Mouse (Mus musculus): Measurements from ENCODE around the gene Kank2. TPM values are rescaled to one million over a fixed set of nuclear protein-coding genes. Genes with fewer than 3 reads are reported as not detected.

Kank2 gene
- polyA plus RNA-seq, 1 experiment from 2014 or later, result 16.4 TPM

- H3K4me1 ChIP-seq (ENCODE audit: insufficient read depth), result peaks cover 13% of the 10 kb centered on the region; the same call in 1 of the 2 replicates
- ATAC-seq (ENCODE audit: insufficient read depth) (peak; percentile 96), DNase-seq (peak; percentile 98)
- peaks cover 21% of the 10 kb centered on the region for H3K36me3 ChIP-seq (ENCODE audit: insufficient read depth)
- peak within 1 kb of the TSS; percentile 92 for H3K4me3 ChIP-seq (ENCODE audit: low read depth, low read length)
- H3K27me3 ChIP-seq (ENCODE audit: insufficient read depth, low read length), result no peaks in the 10 kb centered on the region
- TF ChIP-seq CTCF (IDR thresholded peaks at IDR 0.05; ENCODE audit: low read depth), result peak; percentile 63
- H3K9ac ChIP-seq, result peak within 1 kb of the TSS; percentile 81
- 1% methylated on average over 49 of the region's 54 CpGs for WGBS
- H3K27ac ChIP-seq (ENCODE audit: low read depth), result peak within 1 kb of the TSS; percentile 84
- H3K9me3 ChIP-seq (ENCODE audit: low read depth, low read length), result no peaks in the 10 kb centered on the region
- H3K4me2 ChIP-seq, result peak within 1 kb of the TSS; percentile 79
Observed at GRCm38 (mm10) chr9:21760155-21761088, 38.1 kb downstream of the Kank2 start, which contains the start of gene Spc24. TSS of gene Spc24 (minus strand) at chr9:21760303.

- H3K36me3 ChIP-seq (ENCODE audit: insufficient read depth), result peaks cover 25% of the 10 kb centered on the region
- WGBS, result under 1% methylated on average over 20 of the region's 20 CpGs
- H3K9ac ChIP-seq, result peak overlapping the region; percentile 81
- TF ChIP-seq CTCF (IDR thresholded peaks at IDR 0.05; ENCODE audit: low read depth), result no peak
- peak overlapping the region; percentile 79 for H3K4me2 ChIP-seq
- H3K27ac ChIP-seq (ENCODE audit: low read depth), result peak overlapping the region; percentile 70; the same call in 1 of the 2 replicates
- H3K4me3 ChIP-seq (ENCODE audit: low read depth, low read length), result peak overlapping the region; percentile 92
- DNase-seq (peak; percentile 39), ATAC-seq (ENCODE audit: insufficient read depth) (no peak; the same call in 1 of the 2 replicates)
- H3K4me1 ChIP-seq (ENCODE audit: insufficient read depth), result peaks cover 13% of the 10 kb centered on the region; the same call in 1 of the 2 replicates
- H3K9me3 ChIP-seq (ENCODE audit: low read depth, low read length), result no peaks in the 10 kb centered on the region
- H3K27me3 ChIP-seq (ENCODE audit: insufficient read depth, low read length), result no peaks in the 10 kb centered on the region
Observed at GRCm38 (mm10) chr9:21759718-21760117, 38.8 kb downstream of the Kank2 start.

GRCm38 (mm10) chr9:21758576-21759529 lies 39.7 kb downstream of the Kank2 start:
- 46% methylated on average over 14 of the region's 14 CpGs for WGBS
- H3K4me1 ChIP-seq (ENCODE audit: insufficient read depth), result peaks cover 20% of the 10 kb centered on the region
- no peak for ATAC-seq (ENCODE audit: insufficient read depth)
- DNase-seq, result peak; percentile 46
- no peaks in the 10 kb centered on the region for H3K9me3 ChIP-seq (ENCODE audit: low read depth, low read length)
- H3K9ac ChIP-seq, result peak overlapping the region; percentile 81
- no peak overlapping the region for H3K27ac ChIP-seq (ENCODE audit: low read depth)
- TF ChIP-seq CTCF (IDR thresholded peaks at IDR 0.05; ENCODE audit: low read depth), result no peak
- peak overlapping the region; percentile 79 for H3K4me2 ChIP-seq
- H3K36me3 ChIP-seq (ENCODE audit: insufficient read depth), result peaks cover 33% of the 10 kb centered on the region
- H3K27me3 ChIP-seq (ENCODE audit: insufficient read depth, low read length), result no peaks in the 10 kb centered on the region
- peak overlapping the region; percentile 92 for H3K4me3 ChIP-seq (ENCODE audit: low read depth, low read length)

DNA sequence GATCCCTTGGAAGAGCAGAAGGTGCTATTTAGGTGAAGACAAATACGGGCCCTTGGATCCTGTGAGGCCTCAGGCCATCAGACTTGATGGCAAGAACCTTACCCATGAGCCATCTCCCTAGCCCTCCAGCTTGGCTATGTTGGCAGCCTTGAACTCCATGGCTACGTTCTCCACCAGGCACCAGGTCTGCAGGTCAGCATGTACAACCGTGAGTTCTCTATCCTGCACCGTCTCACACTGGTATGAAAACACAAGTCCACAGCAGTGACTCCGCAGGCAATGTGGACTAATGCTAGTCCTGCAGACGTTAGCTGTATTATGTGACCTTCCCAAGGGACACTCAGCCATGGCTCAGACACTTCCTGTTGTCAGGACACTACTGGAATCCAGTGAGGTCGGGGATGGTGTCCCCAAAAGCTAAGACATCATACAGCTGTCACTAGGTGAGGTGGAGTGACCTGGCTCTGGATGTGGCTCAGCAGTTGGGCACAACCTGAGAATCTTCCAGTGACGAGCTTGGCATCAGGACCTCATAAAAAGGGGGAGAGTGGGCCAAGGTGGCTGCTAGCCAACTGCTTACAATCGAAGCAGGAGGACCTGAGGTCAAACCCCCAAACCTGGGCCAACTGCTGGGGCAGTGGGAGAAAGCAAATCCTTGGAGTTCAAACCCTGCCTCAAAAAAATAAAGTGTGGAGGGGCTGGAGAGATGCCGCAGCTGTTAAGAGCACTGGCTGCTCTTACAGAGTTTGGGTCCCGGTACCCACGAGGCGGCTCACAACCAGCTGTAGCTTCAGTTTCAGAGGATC lies 43.8 kb downstream of the Kank2 start:
- Histone ChIP-seq H3K9ac (no peak overlapping the region), H3K4me3 (ENCODE audit: low read depth, low read length) (no peak overlapping the region), H3K27me3 (ENCODE audit: insufficient read depth, low read length) (no peaks in the 10 kb centered on the region), H3K36me3 (ENCODE audit: insufficient read depth) (peaks cover 43% of the 10 kb centered on the region), H3K27ac (ENCODE audit: low read depth) (peak overlapping the region; percentile 66; the same call in 1 of the 2 replicates), H3K4me1 (ENCODE audit: insufficient read depth) (peaks cover 20% of the 10 kb centered on the region), H3K4me2 (no peak overlapping the region), H3K9me3 (ENCODE audit: low read depth, low read length) (no peaks in the 10 kb centered on the region)
- 58% methylated on average over 13 of the region's 13 CpGs for WGBS
- TF ChIP-seq CTCF (IDR thresholded peaks at IDR 0.05; ENCODE audit: low read depth), result no peak
- DNase-seq (peak; percentile 45), ATAC-seq (ENCODE audit: insufficient read depth) (peak; percentile 6; the same call in 1 of the 2 replicates)

DNA sequence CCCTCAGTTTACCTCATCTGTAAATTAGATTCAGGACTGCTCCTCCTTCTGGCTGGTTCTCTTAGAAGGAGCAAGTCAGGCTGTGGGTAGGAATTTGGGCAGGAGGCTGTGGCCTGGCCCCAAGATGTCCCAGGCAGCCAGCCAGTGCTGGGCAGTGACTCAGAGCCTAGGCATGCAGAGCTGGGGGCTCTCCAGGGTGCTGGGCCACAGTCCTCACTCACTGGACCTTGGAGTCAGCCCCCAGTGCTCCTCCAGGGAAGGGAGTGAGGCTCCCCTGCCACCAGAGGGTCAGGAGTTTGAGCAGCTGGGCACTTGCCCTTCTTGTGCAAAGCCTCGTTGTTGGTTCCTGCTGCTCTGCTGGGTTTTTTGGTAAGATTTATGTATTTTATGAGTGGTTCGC lies 44.5 kb downstream of the Kank2 start:
- peaks cover 50% of the 10 kb centered on the region for H3K36me3 ChIP-seq (ENCODE audit: insufficient read depth)
- no peak overlapping the region for H3K4me3 ChIP-seq (ENCODE audit: low read depth, low read length)
- H3K4me2 ChIP-seq, result no peak overlapping the region
- ATAC-seq (ENCODE audit: insufficient read depth) (peak; percentile 60; the same call in 1 of the 2 replicates), DNase-seq (peak; percentile 68)
- peaks cover 14% of the 10 kb centered on the region for H3K4me1 ChIP-seq (ENCODE audit: insufficient read depth)
- H3K27ac ChIP-seq (ENCODE audit: low read depth), result peak overlapping the region; percentile 66
- no peak for TF ChIP-seq CTCF (IDR thresholded peaks at IDR 0.05; ENCODE audit: low read depth)
- H3K9ac ChIP-seq, result no peak overlapping the region
- no peaks in the 10 kb centered on the region for H3K9me3 ChIP-seq (ENCODE audit: low read depth, low read length)
- H3K27me3 ChIP-seq (ENCODE audit: insufficient read depth, low read length), result no peaks in the 10 kb centered on the region
- WGBS, result 66% methylated on average over 2 of the region's 2 CpGs

DNA sequence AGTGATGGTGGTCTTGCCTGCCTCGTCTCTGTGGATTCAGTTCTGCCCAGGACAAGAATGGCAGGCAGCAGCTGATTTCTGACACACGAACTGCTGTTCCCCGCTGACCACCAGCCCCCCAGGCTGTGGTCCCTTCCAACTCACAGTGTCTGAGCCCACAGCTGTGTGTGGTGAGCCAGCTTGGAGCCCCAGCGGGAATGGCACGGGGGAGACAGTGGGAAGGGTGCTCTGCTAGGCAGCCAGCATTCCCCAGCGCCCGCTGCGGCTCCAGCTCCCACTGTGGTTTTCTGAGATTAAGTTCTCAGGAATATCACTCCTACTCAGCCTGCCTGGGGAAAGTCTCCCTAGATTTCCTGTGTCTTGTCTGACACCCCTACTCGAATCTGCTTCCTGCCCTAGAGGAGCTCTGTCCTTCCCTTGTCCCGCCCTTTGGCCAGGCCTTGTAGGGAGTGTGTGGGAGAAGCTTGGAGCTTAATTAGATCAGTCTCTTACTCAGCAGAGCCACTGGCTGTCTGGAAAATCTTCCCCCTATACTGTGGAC lies 46.2 kb downstream of the Kank2 start:
- ATAC-seq (ENCODE audit: insufficient read depth) (no peak), DNase-seq (peak; percentile 49)
- H3K4me1 ChIP-seq (ENCODE audit: insufficient read depth), result peaks cover 10% of the 10 kb centered on the region
- no peak overlapping the region for H3K4me2 ChIP-seq
- H3K27ac ChIP-seq (ENCODE audit: low read depth), result peak overlapping the region; percentile 67; the same call in 1 of the 2 replicates
- TF ChIP-seq CTCF (IDR thresholded peaks at IDR 0.05; ENCODE audit: low read depth), result no peak
- H3K4me3 ChIP-seq (ENCODE audit: low read depth, low read length), result no peak overlapping the region
- H3K9ac ChIP-seq, result no peak overlapping the region
- no peaks in the 10 kb centered on the region for H3K9me3 ChIP-seq (ENCODE audit: low read depth, low read length)
- H3K36me3 ChIP-seq (ENCODE audit: insufficient read depth), result peaks cover 62% of the 10 kb centered on the region
- H3K27me3 ChIP-seq (ENCODE audit: insufficient read depth, low read length), result no peaks in the 10 kb centered on the region
- WGBS, result 41% methylated on average over 10 of the region's 10 CpGs
